Mouse (Mus musculus): Measurements from ENCODE around the gene Igf1r.

DNA sequence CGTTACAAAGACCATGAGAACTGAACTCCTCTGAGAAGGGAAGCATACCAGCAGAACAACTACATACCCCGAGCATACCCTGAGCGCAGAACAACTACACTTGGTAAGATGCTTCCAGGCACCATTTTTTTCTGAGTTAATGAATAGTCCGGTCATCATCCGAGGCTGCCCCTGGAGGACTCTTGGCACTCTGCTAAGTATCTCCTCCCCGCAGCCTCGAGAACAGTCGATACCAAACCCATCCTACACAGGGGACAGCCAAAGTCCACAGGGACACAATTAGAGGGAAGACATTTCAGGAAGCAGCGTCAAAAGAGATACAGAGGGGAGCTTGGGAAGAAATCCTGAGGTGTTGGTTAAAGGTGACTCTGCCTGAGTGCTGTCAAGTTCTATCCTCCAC, 288.6 kb downstream of the Igf1r start:
- TF ChIP-seq POLR2A (IDR thresholded peaks at IDR 0.05; ENCODE audit: borderline replicate concordance, control insufficient read depth, low read depth, low read length) (no peak), CTCF (IDR thresholded peaks at IDR 0.05; ENCODE audit: control insufficient read depth, insufficient read depth, low read length) (no peak)
